Mouse (Mus musculus) liver, postnatal 0 days (tissue): ENCODE results near the gene Ppp1r7. TPM values are rescaled to one million over a fixed set of nuclear protein-coding genes. Genes with fewer than 3 reads are reported as not detected.

Source experiments
- ATAC-seq: fragments of 200-750 bp; cut with Nextera tagmentation; 2 replicates; pipeline ENCODE4 v1.8.0; 2017; ENCODE audit warnings: mild to moderate bottlenecking, moderate library complexity
- DNase-seq: peaks from one replicate; pipeline ENCODE4 v3.0.0-alpha.2; 2016
- H3K27ac ChIP-seq: fragments of 300-500 bp; sonication (generic); 2 replicates; pipeline ENCODE4 v1.5.1; 2014; ENCODE audit warnings: antibody characterized with exemption, moderate library complexity, mild to moderate bottlenecking, low read depth
- H3K27me3 ChIP-seq: fragments of 300-500 bp; sonication (generic); 2 replicates; pipeline ENCODE4 v1.6.1; 2014; ENCODE audit warnings: low read length, control low read depth, mixed read lengths; ENCODE audit not compliant: insufficient read depth
- H3K36me3 ChIP-seq: fragments of 300-500 bp; sonication (generic); replicated peaks from 2 replicates; pipeline ENCODE4 v1.6.1; 2014; ENCODE audit warnings: mild to moderate bottlenecking, control low read depth, low read length, moderate library complexity, mixed read lengths; ENCODE audit not compliant: insufficient read depth
- H3K4me1 ChIP-seq: fragments of 300-500 bp; sonication (generic); 2 replicates; pipeline ENCODE4 v1.6.1; 2014; ENCODE audit warnings: antibody characterized with exemption, mild to moderate bottlenecking, control low read depth; ENCODE audit not compliant: insufficient read depth
- H3K4me2 ChIP-seq: fragments of 300-500 bp; sonication (generic); 2 replicates; pipeline ENCODE4 v1.6.1; 2014; ENCODE audit warnings: low read depth, mild to moderate bottlenecking, low read length, moderate library complexity, mixed read lengths
- H3K4me3 ChIP-seq: fragments of 300-500 bp; sonication (generic); 2 replicates; pipeline ENCODE4 v1.5.1; 2014; ENCODE audit warnings: low read depth, low read length
- H3K9ac ChIP-seq: fragments of 300-500 bp; sonication (generic); replicated peaks from 2 replicates; pipeline ENCODE4 v1.6.1; 2014; ENCODE audit warnings: mild to moderate bottlenecking, moderate library complexity
- H3K9me3 ChIP-seq: fragments of 300-500 bp; sonication (generic); 2 replicates; pipeline ENCODE4 v1.6.1; 2016; ENCODE audit warnings: mild to moderate bottlenecking, control low read depth, low read length, mixed read lengths
- CTCF ChIP-seq: sonication (generic); IDR thresholded peaks from 2 replicates; pipeline ENCODE4 v1.5.1; 2016; ENCODE audit warnings: antibody characterized with exemption, low read depth
- EP300 ChIP-seq: IDR thresholded peaks from 2 replicates; pipeline ENCODE4 v1.6.1; 2016; ENCODE audit warnings: antibody characterized with exemption, low read depth, mild to moderate bottlenecking
- WGBS: fragments of 180-500 bp; shearing (Covaris S2); extraction: QIAGEN DNeasy Blood & Tissue Kit; methylation state at CpG from one replicate; pipeline ENCODE4 v1.1.7; 2014; ENCODE audit not compliant: insufficient replicate concordance; 5-methylcytosine and 5-hydroxymethylcytosine counted together
- polyA plus RNA-seq: library from polyadenylated mRNA; unstranded; fragments of >200 nt; fragmentation: Nextera tagmentation; extraction: Ambion mirVana; gene quantifications from 2 replicates; pipeline ENCODE4 v1.2.1, GENCODE M21; 2015

Gene Ppp1r7
- polyA plus RNA-seq, 1 experiment from 2014 or later, result 19.5 TPM

DNA sequence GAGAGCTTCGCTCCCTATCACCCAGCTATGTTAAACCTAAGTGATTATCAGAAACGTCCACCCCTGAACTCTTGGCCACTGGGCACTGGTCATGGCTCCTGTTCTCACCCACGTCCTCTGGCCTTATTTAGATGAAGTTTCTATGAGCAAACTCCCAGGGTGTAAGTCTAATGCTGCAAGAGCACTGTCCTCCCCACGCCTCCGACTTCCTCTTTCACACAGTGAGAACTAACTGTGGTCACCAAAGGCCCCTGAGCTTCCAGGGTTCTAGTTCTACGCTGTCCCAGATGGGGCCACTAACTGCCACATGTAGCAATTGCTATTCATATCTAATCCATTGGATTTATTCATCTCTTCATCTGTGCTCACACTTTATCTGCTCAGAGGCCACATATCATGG, 23.0 kb downstream of the Ppp1r7 start:
- no peak for ATAC-seq
- no peak for DNase-seq
- Histone ChIP-seq H3K4me2 (no peak overlapping the region), H3K4me1 (no peaks in the 10 kb centered on the region), H3K27ac (no peak overlapping the region), H3K36me3 (peaks cover 49% of the 10 kb centered on the region), H3K9me3 (no peaks in the 10 kb centered on the region), H3K4me3 (no peak overlapping the region), H3K9ac (no peak overlapping the region), H3K27me3 (no peaks in the 10 kb centered on the region)
- TF ChIP-seq EP300, result no peak
- no peak for TF ChIP-seq CTCF
- 72% methylated on average over 6 of the region's 6 CpGs for WGBS

GRCm38 (mm10) chr1:93373665-93374064, 31.0 kb downstream of the Ppp1r7 start, which contains the start of gene Ano7:
Ano7 (plus strand) TSS chr1:93373930.
- no peak for DNase-seq
- Histone ChIP-seq H3K27ac (no peak within 1 kb of the TSS), H3K27me3 (no peaks in the 10 kb centered on the region), H3K4me2 (no peak within 1 kb of the TSS), H3K36me3 (no peaks in the 10 kb centered on the region), H3K9ac (no peak within 1 kb of the TSS), H3K9me3 (no peaks in the 10 kb centered on the region), H3K4me1 (no peaks in the 10 kb centered on the region), H3K4me3 (no peak within 1 kb of the TSS)
- WGBS, result 58% methylated on average over 4 of the region's 4 CpGs
- TF ChIP-seq CTCF (no peak), EP300 (no peak)
- no peak for ATAC-seq

GRCm38 (mm10) chr1:93377307-93377706, 34.7 kb downstream of the Ppp1r7 start:
- Histone ChIP-seq H3K4me2 (no peak overlapping the region), H3K4me3 (no peak overlapping the region), H3K27me3 (no peaks in the 10 kb centered on the region), H3K36me3 (no peaks in the 10 kb centered on the region), H3K27ac (no peak overlapping the region), H3K9ac (no peak overlapping the region), H3K4me1 (no peaks in the 10 kb centered on the region), H3K9me3 (no peaks in the 10 kb centered on the region)
- DNase-seq, result no peak
- no peak for TF ChIP-seq CTCF
- TF ChIP-seq EP300, result no peak
- ATAC-seq, result no peak
- 29% methylated on average over 5 of the region's 5 CpGs for WGBS

- 70% methylated on average over 5 of the region's 5 CpGs for WGBS
- Histone ChIP-seq H3K4me1 (no peaks in the 10 kb centered on the region), H3K27ac (no peak overlapping the region), H3K27me3 (no peaks in the 10 kb centered on the region), H3K4me2 (no peak overlapping the region), H3K36me3 (no peaks in the 10 kb centered on the region), H3K9ac (no peak overlapping the region), H3K4me3 (no peak overlapping the region), H3K9me3 (no peaks in the 10 kb centered on the region)
- no peak for DNase-seq
- TF ChIP-seq EP300 (no peak), CTCF (peak; percentile 15; the same call in 1 of the 2 replicates)
- no peak for ATAC-seq
These were observed 36.5 kb downstream of the Ppp1r7 start for GRCm38 (mm10) chr1:93379117-93379516.

DNA sequence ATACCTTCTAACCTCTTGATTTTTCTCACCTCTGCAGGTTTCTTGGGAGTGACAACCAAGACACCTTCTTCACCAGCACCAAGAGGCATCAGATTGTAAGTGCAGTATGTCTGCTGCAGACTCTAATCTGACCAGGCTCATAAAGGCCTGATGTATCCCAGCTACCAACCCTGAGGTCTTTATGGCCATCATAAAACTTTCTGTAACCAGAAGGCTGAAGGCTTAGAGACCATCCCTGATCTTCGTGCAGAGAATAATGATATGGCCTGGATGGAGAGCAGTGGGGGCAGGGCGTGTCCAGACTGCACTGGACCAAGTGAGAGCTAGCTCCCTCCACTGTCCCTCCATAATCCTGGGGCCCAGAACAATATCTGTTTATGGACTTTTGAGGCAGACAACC, 44.5 kb downstream of the Ppp1r7 start:
- no peak for TF ChIP-seq EP300
- TF ChIP-seq CTCF, result no peak
- no peak for DNase-seq
- H3K4me2 ChIP-seq, result no peak overlapping the region
- H3K27me3 ChIP-seq, result no peaks in the 10 kb centered on the region
- no peak overlapping the region for H3K9ac ChIP-seq
- H3K9me3 ChIP-seq, result no peaks in the 10 kb centered on the region
- no peak for ATAC-seq
- 53% methylated on average over 2 of the region's 2 CpGs for WGBS
- no peak overlapping the region for H3K4me3 ChIP-seq
- H3K27ac ChIP-seq, result no peak overlapping the region
- no peaks in the 10 kb centered on the region for H3K36me3 ChIP-seq
- no peaks in the 10 kb centered on the region for H3K4me1 ChIP-seq

GRCm38 (mm10) chr1:93388906-93389305, 46.3 kb downstream of the Ppp1r7 start:
- no peaks in the 10 kb centered on the region for H3K27me3 ChIP-seq
- no peaks in the 10 kb centered on the region for H3K36me3 ChIP-seq
- no peak overlapping the region for H3K4me2 ChIP-seq
- no peak for TF ChIP-seq EP300
- no peak for TF ChIP-seq CTCF
- WGBS, result 85% methylated on average over 2 of the region's 2 CpGs
- no peak for ATAC-seq
- no peak overlapping the region for H3K9ac ChIP-seq
- no peaks in the 10 kb centered on the region for H3K4me1 ChIP-seq
- no peak for DNase-seq
- no peak overlapping the region for H3K4me3 ChIP-seq
- H3K9me3 ChIP-seq, result no peaks in the 10 kb centered on the region
- no peak overlapping the region for H3K27ac ChIP-seq

GRCm38 (mm10) chr1:93401191-93402052, 58.8 kb downstream of the Ppp1r7 start:
- H3K9me3 ChIP-seq, result no peaks in the 10 kb centered on the region
- H3K9ac ChIP-seq, result peak overlapping the region; percentile 38
- H3K27ac ChIP-seq, result no peak overlapping the region
- peak; percentile 49 for DNase-seq
- peak; percentile 58 for ATAC-seq
- 10% methylated on average over 38 of the region's 38 CpGs for WGBS
- peak overlapping the region; percentile 37 for H3K4me3 ChIP-seq
- no peak for TF ChIP-seq EP300
- no peak for TF ChIP-seq CTCF
- peak overlapping the region; percentile 68 for H3K4me2 ChIP-seq
- H3K36me3 ChIP-seq, result peaks cover 6% of the 10 kb centered on the region; the same call in 1 of the 2 replicates
- no peaks in the 10 kb centered on the region for H3K27me3 ChIP-seq
- peaks cover 5% of the 10 kb centered on the region; the same call in 1 of the 2 replicates for H3K4me1 ChIP-seq
